Mouse (Mus musculus): ENCODE measurements around the gene Spata13. TPM values are rescaled to one million over a fixed set of nuclear protein-coding genes. Genes with fewer than 3 reads are reported as not detected.

Gene Spata13
- polyA plus RNA-seq, 1 experiment = 21.6 TPM

DNA sequence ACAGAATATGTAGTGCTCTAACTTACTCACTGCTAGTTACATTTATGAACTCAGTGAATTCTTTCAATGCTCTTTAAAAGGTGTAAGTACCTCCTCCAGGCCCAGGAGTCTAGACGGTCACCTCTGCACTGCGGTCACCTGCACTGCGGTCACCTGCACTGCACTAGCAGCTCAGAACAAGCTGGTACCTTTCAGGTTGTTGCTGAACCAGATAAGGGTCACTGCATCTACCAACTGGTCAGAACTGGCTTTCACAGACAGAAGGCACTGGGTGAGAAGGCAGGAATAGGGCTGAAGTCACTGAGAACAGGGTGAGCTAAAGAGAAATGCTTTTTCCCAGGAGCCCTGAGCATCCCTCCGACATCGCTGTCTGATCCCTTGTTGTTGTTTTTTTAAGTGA lies 120.9 kb downstream of the Spata13 start:
- H3K27me3 ChIP-seq (ENCODE audit: control insufficient read depth, insufficient read depth, low read length) = no peaks in the 10 kb centered on the region
- no peak overlapping the region for H3K4me3 ChIP-seq (ENCODE audit: low read depth, low read length)
- WGBS = 98% methylated on average over 5 of the region's 5 CpGs
- H3K27ac ChIP-seq (ENCODE audit: insufficient read depth, low read depth, low read length) = no peak overlapping the region
- TF ChIP-seq POLR2A (IDR thresholded peaks at IDR 0.05; ENCODE audit: low read depth, low read length) (no peak), CTCF (IDR thresholded peaks at IDR 0.05; ENCODE audit: extremely low read depth, insufficient read length, insufficient replicate concordance, low read depth, low read length) (no peak)
- H3K36me3 ChIP-seq (ENCODE audit: control insufficient read depth, insufficient read depth, low read length) = peaks cover 72% of the 10 kb centered on the region
- peaks cover 5% of the 10 kb centered on the region; the same call in 1 of the 2 replicates for H3K4me1 ChIP-seq (ENCODE audit: control insufficient read depth, insufficient read depth, insufficient read length, low read length)

DNA sequence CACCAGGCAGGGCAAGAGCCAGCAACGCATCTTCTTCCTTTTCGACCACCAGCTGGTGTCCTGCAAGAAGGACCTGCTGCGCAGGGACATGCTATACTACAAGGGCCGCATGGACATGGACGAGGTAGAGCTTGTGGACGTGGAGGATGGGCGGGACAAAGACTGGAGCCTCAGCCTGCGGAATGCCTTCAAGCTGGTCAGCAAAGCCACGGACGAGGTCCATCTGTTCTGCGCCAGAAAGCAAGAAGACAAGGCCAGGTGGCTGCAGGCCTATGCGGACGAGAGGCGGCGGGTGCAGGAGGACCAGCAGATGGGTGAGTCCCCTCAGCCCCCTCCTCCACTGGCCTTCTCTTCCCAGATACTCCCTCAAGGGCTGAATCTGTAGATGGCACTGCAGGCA lies 122.5 kb downstream of the Spata13 start:
- Histone ChIP-seq H3K4me3 (ENCODE audit: low read depth, low read length) (no peak overlapping the region), H3K27ac (ENCODE audit: insufficient read depth, low read depth, low read length) (no peak overlapping the region), H3K4me1 (ENCODE audit: control insufficient read depth, insufficient read depth, insufficient read length, low read length) (peaks cover 5% of the 10 kb centered on the region; the same call in 1 of the 2 replicates), H3K36me3 (ENCODE audit: control insufficient read depth, insufficient read depth, low read length) (peaks cover 74% of the 10 kb centered on the region), H3K27me3 (ENCODE audit: control insufficient read depth, insufficient read depth, low read length) (no peaks in the 10 kb centered on the region)
- WGBS = 91% methylated on average over 15 of the region's 15 CpGs
- TF ChIP-seq CTCF (IDR thresholded peaks at IDR 0.05; ENCODE audit: extremely low read depth, insufficient read length, insufficient replicate concordance, low read depth, low read length) = no peak
- no peak for TF ChIP-seq POLR2A (IDR thresholded peaks at IDR 0.05; ENCODE audit: low read depth, low read length)

GRCm38 (mm10) chr14:60757265-60757664 lies 123.5 kb downstream of the Spata13 start:
- Histone ChIP-seq H3K36me3 (ENCODE audit: control insufficient read depth, insufficient read depth, low read length) (peaks cover 77% of the 10 kb centered on the region), H3K27ac (ENCODE audit: insufficient read depth, low read depth, low read length) (no peak overlapping the region), H3K4me3 (ENCODE audit: low read depth, low read length) (no peak overlapping the region), H3K4me1 (ENCODE audit: control insufficient read depth, insufficient read depth, insufficient read length, low read length) (peaks cover 5% of the 10 kb centered on the region; the same call in 1 of the 2 replicates), H3K27me3 (ENCODE audit: control insufficient read depth, insufficient read depth, low read length) (no peaks in the 10 kb centered on the region)
- TF ChIP-seq POLR2A (IDR thresholded peaks at IDR 0.05; ENCODE audit: low read depth, low read length) (no peak), CTCF (IDR thresholded peaks at IDR 0.05; ENCODE audit: extremely low read depth, insufficient read length, insufficient replicate concordance, low read depth, low read length) (no peak)
- WGBS = 85% methylated on average over 8 of the region's 8 CpGs

DNA sequence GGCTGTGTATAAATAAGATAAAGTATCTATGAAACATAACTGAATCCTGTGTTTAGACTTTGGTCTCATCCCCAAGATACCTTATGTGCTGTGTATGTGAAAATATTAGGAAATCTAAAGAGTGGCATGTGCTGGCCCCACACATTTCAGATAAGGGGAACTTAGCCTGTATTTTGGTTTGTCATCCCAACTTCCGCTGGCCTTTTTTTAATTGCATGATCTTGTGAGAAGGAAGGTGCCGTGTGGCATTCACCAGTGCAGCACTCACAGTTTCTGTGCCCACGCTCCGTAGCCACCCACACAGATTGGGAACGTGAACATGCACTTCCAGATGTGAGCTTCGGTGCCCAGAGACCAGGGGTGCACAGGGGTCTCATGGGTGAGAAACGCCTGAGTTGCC lies 123.9 kb downstream of the Spata13 start:
- 91% methylated on average over 7 of the region's 7 CpGs for WGBS
- no peaks in the 10 kb centered on the region for H3K27me3 ChIP-seq (ENCODE audit: control insufficient read depth, insufficient read depth, low read length)
- peaks cover 78% of the 10 kb centered on the region for H3K36me3 ChIP-seq (ENCODE audit: control insufficient read depth, insufficient read depth, low read length)
- TF ChIP-seq POLR2A (IDR thresholded peaks at IDR 0.05; ENCODE audit: low read depth, low read length) = no peak
- TF ChIP-seq CTCF (IDR thresholded peaks at IDR 0.05; ENCODE audit: extremely low read depth, insufficient read length, insufficient replicate concordance, low read depth, low read length) = no peak
- no peak overlapping the region for H3K4me3 ChIP-seq (ENCODE audit: low read depth, low read length)
- no peak overlapping the region for H3K27ac ChIP-seq (ENCODE audit: insufficient read depth, low read depth, low read length)
- peaks cover 5% of the 10 kb centered on the region; the same call in 1 of the 2 replicates for H3K4me1 ChIP-seq (ENCODE audit: control insufficient read depth, insufficient read depth, insufficient read length, low read length)

GRCm38 (mm10) chr14:60759097-60759496 lies 125.3 kb downstream of the Spata13 start:
- 58% methylated on average over 8 of the region's 8 CpGs for WGBS
- H3K36me3 ChIP-seq (ENCODE audit: control insufficient read depth, insufficient read depth, low read length) = peaks cover 73% of the 10 kb centered on the region
- TF ChIP-seq CTCF (IDR thresholded peaks at IDR 0.05; ENCODE audit: extremely low read depth, insufficient read length, insufficient replicate concordance, low read depth, low read length) (no peak), POLR2A (IDR thresholded peaks at IDR 0.05; ENCODE audit: low read depth, low read length) (no peak)
- H3K4me3 ChIP-seq (ENCODE audit: low read depth, low read length) = no peak overlapping the region
- H3K4me1 ChIP-seq (ENCODE audit: control insufficient read depth, insufficient read depth, insufficient read length, low read length) = peaks cover 5% of the 10 kb centered on the region; the same call in 1 of the 2 replicates
- no peak overlapping the region for H3K27ac ChIP-seq (ENCODE audit: insufficient read depth, low read depth, low read length)
- no peaks in the 10 kb centered on the region for H3K27me3 ChIP-seq (ENCODE audit: control insufficient read depth, insufficient read depth, low read length)

DNA sequence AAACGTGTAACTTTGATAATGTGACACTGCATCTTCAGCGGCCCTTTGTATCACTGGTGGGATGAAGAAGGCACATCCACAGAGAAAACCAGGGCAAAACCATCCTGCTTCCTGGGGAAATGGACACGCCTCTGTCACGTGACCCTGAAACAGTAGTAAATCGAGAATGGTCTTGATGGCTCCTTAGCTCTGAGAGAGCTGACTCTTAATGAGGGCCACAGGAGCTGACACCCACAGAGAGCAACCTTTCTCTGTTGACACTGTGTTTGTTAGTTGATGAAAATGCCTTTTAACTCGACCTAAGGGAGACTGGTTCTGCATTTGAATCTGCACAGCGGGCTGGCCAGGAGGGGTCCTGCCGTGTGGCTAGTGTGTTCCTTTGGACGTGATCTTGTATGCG lies 128.0 kb downstream of the Spata13 start:
- TF ChIP-seq CTCF (IDR thresholded peaks at IDR 0.05; ENCODE audit: extremely low read depth, insufficient read length, insufficient replicate concordance, low read depth, low read length) (no peak), POLR2A (IDR thresholded peaks at IDR 0.05; ENCODE audit: low read depth, low read length) (no peak)
- Histone ChIP-seq H3K27me3 (ENCODE audit: control insufficient read depth, insufficient read depth, low read length) (no peaks in the 10 kb centered on the region), H3K4me3 (ENCODE audit: low read depth, low read length) (no peak overlapping the region), H3K36me3 (ENCODE audit: control insufficient read depth, insufficient read depth, low read length) (peaks cover 51% of the 10 kb centered on the region), H3K27ac (ENCODE audit: insufficient read depth, low read depth, low read length) (no peak overlapping the region), H3K4me1 (ENCODE audit: control insufficient read depth, insufficient read depth, insufficient read length, low read length) (peaks cover 5% of the 10 kb centered on the region; the same call in 1 of the 2 replicates)
- 81% methylated on average over 10 of the region's 10 CpGs for WGBS

- peaks cover 5% of the 10 kb centered on the region; the same call in 1 of the 2 replicates for H3K4me1 ChIP-seq (ENCODE audit: control insufficient read depth, insufficient read depth, insufficient read length, low read length)
- no peak overlapping the region for H3K4me3 ChIP-seq (ENCODE audit: low read depth, low read length)
- WGBS = 64% methylated on average over 7 of the region's 7 CpGs
- no peak overlapping the region for H3K27ac ChIP-seq (ENCODE audit: insufficient read depth, low read depth, low read length)
- peaks cover 44% of the 10 kb centered on the region for H3K36me3 ChIP-seq (ENCODE audit: control insufficient read depth, insufficient read depth, low read length)
- no peaks in the 10 kb centered on the region for H3K27me3 ChIP-seq (ENCODE audit: control insufficient read depth, insufficient read depth, low read length)
- TF ChIP-seq POLR2A (IDR thresholded peaks at IDR 0.05; ENCODE audit: low read depth, low read length) (no peak), CTCF (IDR thresholded peaks at IDR 0.05; ENCODE audit: extremely low read depth, insufficient read length, insufficient replicate concordance, low read depth, low read length) (no peak)
These were observed 129.0 kb downstream of the Spata13 start for GRCm38 (mm10) chr14:60762754-60763153.
